Mouse (Mus musculus) G1E (cell line): ENCODE measurements around the gene Lrriq3.

Source experiments
- CTCF ChIP-seq: IDR thresholded peaks from 2 replicates; pipeline ENCODE4 v1.5.1; 2012; ENCODE audit warnings: low read depth, low read length, inconsistent platforms, mixed read lengths
- TAL1 ChIP-seq: conservative IDR thresholded peaks from 2 replicates; pipeline ENCODE4 v1.6.1; 2012; ENCODE audit warnings: low read depth, low read length, inconsistent platforms, mixed read lengths

GRCm38 (mm10) chr3:155053189-155053588 is 40.0 kb upstream of the Lrriq3 start:
- TF ChIP-seq CTCF = no peak
- TF ChIP-seq TAL1 = no peak
